Mouse (Mus musculus) kidney, postnatal 10 days (tissue): ENCODE measurements at regions not wholly inside any gene's neighbourhood (a gene's known extent, or its start where the extent isn't known, plus 50 kb on each side); places are given as distances from the start of the nearest gene placed in this dataset.

Experiments used
- DNase-seq: peaks from one replicate; pipeline ENCODE4 v3.0.0; 2021; ENCODE audit warnings: mixed read lengths

DNA sequence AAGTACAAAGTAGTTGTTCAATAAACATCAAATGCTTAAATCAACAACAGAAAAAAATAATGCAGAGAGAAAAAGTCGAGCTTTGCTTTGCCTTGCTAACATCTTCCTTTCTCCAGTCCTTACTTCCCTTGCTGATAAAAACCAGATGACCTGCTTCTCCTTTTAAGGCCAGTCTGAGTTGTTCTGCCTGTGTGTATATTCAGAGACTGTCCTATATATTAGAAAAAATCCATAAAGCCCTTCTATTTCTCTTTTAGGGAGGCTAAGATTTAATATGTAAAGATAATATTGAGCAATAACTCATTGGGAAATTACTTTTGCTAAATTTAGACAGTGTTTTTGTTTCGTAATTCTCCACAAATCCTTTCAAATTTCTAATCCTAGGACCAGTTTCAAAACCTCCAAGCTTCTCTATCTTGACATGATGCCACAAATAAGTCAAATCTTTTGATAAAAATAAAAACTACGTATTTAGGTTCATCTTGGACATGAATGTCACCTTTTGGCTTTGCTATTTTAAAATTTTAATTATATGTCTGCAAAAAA, 361.0 kb upstream of the Kif18a start:
- DNase-seq, result no peak

DNA sequence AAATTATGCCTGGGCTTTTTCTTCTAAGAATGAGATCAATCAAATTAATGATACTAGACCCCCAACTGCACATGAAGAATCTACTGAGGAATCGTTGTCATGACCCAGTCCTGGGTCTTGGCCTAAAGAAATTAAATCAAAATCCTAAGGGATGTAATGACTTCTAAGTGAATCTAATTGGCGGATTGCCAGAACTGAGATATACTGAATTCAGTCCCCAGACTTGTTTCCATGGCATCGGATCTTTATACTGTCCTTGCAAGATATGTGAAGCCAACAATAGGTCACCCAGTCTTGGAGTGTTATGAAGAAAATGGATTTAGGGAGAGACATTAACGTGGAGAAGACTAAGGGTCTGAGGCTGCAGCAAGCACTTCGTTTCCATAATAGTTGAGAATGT, 360.4 kb upstream of the Kif18a start:
- no peak for DNase-seq

DNA sequence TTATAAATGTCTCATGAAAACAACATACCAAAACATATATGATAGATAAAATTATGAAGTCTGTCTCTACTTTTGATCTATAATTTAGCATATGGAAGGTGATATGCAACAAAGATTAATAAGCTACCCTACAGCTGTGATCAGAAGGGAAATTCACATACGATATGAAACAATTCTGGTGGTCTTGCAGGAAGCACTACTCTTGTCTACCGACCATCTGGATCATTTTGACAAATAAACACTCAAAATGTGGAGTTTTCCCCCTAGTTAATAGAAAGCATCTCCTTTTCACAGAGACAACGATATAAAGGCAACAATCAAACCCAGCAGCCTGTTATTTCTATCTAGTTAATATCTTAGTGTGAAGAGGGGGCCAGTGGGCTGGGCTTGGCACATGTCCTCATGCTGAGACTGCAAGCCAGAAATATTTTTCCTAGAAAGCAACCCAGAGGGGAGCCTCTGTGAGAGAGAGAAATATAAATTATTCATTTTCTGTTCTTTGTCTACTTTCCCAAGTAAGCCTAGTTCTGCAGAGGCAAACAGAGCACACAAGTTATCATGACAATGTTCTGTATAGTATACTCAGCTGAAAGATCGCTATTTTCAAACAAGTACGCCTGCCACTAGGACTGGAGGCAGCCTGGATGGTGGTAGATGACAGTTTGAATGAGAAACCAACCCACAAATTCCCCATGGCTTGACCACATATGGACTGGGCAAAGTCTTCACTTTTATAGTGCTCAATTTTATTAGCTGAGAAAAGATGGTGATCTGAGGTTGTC, 344.4 kb upstream of the Kif18a start:
- DNase-seq, result peak; percentile 37

DNA sequence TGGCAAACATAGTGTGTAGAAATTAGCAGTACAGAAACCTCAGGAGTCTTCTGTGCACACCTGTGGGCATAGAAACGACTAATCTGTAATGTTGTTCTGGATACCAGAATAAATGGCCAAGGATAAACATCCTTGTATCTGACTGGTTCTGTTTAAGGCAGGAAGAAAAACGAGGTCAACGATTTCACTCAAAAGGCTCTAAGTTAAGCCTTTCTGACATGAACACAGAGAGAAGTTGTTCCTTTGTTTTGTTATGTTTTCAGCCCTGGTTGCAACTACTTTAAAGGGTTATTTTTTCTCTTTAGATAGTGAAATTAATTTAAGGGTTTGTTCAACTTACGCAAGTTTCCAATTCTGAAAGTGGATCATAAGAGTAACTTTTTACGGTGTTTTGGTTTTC, 299.6 kb upstream of the Kif18a start:
- DNase-seq, result no peak

DNA sequence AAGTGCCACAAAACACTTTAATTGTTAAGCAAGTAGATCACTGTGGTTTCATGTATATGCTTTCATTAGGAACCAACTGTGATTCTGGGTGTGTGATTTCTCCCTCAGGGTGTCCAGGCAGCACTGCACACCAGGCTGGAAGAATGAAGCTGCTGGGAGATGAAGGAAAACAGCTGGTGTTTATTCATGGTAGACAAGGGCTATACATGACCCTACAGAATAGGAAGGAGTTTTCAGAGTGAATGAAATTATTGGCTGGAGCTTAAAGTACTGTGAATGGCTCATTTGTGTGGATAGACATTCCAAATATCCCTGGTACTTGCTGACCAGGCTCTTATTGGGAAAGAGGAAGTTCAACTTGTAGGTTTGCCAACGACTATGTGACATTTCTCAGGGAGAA, 264.3 kb upstream of the Kif18a start:
- DNase-seq, result no peak

DNA sequence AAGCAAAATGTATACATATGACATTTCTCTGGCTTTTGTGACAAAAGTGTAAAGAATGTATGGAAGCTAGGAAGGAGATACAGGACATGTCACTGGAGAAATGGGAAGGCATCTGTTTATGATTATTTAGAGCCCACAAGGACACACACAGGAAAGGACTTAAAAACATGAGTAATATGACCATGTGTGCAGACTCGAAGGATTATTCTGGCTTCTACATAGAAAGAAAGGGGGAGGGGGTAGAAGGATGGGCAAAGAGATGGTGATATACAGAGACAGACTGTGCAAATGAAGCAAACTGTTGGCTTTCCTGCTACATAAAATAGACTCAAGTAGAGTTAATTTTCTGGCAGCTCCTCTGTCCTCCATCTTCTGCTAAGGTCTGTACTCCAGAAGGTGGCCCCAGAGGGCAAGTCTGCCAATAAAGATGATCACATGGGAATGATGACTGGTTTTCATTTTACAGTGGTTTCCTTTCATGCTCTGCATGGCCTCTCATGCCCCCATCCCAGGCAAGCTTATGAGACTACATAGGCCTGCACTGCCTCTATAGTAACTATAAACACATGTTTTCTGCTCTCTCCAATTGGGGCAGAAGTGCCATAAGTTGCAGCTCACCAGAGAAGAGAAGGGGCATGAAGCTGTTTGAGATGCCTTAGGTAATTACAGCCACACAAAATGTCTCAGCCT, 263.4 kb upstream of the Kif18a start:
- DNase-seq, result no peak

DNA sequence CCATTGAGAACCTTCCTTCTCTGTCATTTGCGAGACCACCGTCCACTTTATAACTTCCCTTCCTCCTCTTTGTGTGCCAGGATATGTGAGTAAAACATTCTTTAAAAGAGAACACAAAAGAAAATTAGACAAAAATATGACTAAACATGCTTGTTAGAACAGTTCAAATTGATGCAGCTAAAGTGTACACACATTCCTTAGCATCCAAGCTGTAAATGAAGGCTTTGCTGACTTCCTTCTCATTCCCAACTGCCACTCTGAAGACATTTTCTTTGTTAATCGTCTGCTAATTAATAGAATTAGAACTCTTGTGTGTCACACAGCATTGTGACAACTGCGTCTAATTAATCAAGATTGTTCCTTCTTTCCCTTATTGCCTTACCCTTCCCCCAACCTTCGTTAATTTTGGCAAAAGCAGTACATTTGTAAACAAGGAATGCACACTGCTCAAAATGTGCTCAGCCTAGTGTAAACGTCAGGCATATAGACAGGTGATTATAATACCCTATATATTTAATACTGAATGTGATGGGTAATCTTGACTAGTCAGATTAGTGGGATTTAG, 242.3 kb upstream of the Kif18a start:
- no peak for DNase-seq
